Mouse (Mus musculus): Measurements from ENCODE around the gene Fibcd1. TPM values are rescaled to one million over a fixed set of nuclear protein-coding genes. Genes with fewer than 3 reads are reported as not detected.

The Fibcd1 gene
- total RNA-seq, 2 experiments from 2014 or later: not detected

- no peak for ATAC-seq (replicated peaks; ENCODE audit: poor library complexity, severe bottlenecking)
Observed at GRCm38 (mm10) chr2:31814699-31815098, 31.1 kb downstream of the Fibcd1 start.

GRCm38 (mm10) chr2:31813641-31814040, 32.2 kb downstream of the Fibcd1 start:
- ATAC-seq (replicated peaks; ENCODE audit: poor library complexity, severe bottlenecking): no peak

DNA sequence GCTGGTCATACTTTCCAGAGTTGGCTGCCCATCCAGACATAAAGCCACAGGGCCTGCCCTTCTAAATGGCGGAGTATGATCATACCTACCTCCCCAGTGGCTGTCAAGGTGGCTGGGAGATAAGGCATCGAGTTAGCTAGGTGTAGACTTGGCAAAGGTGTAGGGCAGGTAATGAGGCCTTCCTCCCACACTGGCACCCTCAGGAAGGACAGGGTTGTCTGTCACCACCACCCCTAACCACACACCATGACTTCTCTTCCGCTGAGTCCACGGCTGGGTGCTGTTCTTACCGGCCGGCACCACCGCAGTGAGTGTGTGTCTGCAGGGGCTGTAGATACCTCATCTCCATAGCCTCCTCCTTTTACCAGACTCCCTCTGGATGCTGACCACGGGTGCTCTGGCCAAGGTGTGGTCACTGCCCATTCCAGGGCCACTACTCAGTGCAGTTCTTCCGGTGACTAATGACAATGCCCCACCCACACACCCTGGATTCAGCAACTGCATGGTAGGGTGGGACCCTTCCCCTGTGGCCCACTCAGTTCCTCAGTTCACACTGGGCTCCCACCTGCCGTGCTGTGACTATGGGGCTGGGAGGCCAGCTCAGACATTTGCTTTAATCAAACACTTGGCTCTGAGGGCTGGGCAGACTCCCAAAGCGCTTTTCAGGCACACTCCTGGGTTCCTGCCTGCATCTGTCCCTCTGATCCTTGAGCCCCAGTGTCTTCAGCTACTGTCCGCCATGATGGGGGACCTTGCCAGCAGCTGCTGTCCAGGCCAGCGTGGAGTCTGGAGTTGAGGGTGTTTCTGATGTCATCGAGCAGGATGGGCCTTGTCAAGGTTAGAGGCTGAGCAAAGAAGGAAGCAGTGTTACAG, 34.5 kb downstream of the Fibcd1 start:
- no peak for ATAC-seq (replicated peaks; ENCODE audit: poor library complexity, severe bottlenecking)

DNA sequence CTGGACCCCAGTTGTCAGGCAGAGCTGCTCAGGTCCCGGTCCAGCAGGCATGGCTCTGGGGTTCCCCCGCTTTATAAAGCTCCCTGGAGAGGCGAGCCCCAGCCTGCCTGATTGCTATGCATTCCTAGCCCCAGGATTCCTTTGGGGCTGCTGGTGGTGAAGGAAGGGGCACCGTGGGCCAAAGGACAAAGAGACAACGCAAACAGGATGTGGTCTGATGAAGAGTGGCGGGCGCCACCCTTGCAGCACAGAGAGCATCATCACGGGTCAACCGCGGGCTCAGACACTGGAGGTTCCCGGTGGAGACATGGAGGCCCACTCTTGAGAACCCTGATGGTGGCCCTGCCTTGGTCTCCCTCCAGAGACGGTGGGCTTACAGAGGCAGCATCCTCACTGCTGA, 35.4 kb downstream of the Fibcd1 start, which contains the start of gene Qrfp:
Qrfp (minus strand) TSS at position 137 of the 400 bp plus-strand sequence.
- peak; percentile 40 for ATAC-seq (replicated peaks; ENCODE audit: poor library complexity, severe bottlenecking)

- no peak for ATAC-seq (replicated peaks; ENCODE audit: poor library complexity, severe bottlenecking)
Observed at GRCm38 (mm10) chr2:31809358-31809740, 36.5 kb downstream of the Fibcd1 start.

GRCm38 (mm10) chr2:31808410-31809357, 37.1 kb downstream of the Fibcd1 start:
- no peak for ATAC-seq (replicated peaks; ENCODE audit: poor library complexity, severe bottlenecking)

DNA sequence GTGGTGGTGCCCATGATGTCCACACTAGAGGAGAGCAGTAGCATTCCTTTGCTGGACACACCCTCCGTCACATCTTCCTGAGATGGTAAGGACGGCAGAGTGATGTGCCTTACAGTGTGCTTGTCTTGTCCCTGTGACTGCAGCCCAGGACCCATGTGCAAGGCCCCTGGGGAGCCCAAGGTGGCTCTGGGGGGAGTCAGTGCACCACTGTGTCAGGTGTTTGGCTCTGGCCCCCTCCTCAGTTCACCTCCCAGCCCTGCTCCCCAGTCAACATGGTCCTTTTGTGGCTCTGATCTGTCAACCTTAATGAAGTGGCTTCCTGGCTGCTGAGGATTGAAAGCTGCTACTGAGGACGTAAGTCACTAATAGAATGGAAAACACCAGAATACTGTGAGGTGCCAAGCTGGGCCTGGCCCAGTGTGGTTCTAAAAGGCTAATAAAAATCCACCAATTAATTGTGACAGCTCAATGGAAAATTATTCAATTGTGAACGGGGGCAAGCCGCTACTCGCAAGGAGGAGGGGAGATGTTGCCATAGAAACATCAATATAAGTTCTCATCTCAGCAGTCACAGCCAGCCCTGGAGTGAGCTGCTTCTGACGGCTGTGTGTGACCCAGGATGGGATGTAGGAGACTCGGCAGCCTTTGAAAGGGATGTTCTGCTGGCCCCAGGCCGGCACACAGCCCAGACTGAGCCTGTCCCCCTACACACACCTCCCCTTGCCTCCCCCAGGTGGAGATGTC, 39.0 kb downstream of the Fibcd1 start:
- ATAC-seq (replicated peaks; ENCODE audit: poor library complexity, severe bottlenecking): no peak

DNA sequence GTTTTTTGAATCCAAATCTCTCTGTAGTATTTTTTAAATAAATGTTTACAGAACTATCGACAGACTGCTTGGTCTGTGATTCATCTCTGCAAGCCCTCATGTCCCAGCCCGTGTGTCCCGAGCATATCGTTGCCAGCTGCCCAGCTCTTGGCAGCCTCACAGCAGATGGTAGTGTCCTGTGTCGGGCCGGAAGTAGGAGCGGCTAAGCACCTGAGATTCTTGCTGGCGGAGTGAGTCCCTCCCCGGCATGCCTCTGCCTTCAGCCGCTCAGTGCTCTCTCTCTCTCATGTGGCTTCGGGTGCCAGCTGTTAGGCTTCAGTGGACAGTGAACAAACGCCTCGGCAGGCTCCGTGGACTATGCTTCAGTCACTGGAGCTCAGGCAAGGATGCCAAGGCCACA, 42.3 kb downstream of the Fibcd1 start:
- ATAC-seq (replicated peaks; ENCODE audit: poor library complexity, severe bottlenecking): no peak

DNA sequence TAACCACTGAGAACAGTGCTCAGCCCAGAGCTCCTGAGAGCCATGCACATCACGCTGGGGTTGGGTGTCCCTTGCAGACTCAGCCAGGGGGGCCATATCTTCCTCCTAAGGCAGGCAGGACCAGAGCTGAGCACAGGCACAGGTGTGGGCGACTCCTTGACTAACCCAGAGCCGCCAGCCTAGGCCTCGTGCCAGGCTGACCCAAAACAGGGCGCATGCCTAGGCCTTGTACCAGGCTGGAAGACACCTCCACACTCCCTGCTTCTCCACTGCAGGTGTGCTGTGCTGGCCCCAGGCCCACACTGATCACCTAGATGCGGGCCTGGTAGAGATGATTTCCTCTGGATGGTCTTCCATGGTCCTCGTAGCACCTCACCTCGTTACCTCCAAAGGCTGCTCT, 43.0 kb downstream of the Fibcd1 start:
- no peak for ATAC-seq (replicated peaks; ENCODE audit: poor library complexity, severe bottlenecking)

GRCm38 (mm10) chr2:31801416-31801815, 44.4 kb downstream of the Fibcd1 start:
- no peak for ATAC-seq (replicated peaks; ENCODE audit: poor library complexity, severe bottlenecking)

- no peak for ATAC-seq (replicated peaks; ENCODE audit: poor library complexity, severe bottlenecking)
Observed at GRCm38 (mm10) chr2:31796943-31797342, 48.9 kb downstream of the Fibcd1 start.

DNA sequence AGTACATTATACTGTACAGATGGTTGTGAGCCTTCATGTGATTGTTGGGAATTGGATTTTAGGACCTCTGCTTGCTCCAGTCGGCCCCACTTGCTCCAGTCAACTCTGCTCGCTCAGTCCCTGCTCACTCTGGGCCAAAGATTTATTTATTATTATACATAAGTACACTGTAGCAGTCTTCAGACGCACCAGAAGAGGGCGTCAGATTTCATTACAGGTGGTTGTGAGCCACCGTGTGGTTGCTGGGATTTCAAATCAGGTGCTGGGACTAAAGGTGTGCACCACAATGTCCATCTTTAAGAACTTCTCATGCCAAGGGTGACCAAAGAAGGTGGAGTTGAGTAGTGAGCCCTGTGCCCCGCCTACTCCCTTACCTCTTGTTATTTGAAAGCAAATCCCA, 53.2 kb downstream of the Fibcd1 start:
- ATAC-seq (replicated peaks; ENCODE audit: poor library complexity, severe bottlenecking): no peak

DNA sequence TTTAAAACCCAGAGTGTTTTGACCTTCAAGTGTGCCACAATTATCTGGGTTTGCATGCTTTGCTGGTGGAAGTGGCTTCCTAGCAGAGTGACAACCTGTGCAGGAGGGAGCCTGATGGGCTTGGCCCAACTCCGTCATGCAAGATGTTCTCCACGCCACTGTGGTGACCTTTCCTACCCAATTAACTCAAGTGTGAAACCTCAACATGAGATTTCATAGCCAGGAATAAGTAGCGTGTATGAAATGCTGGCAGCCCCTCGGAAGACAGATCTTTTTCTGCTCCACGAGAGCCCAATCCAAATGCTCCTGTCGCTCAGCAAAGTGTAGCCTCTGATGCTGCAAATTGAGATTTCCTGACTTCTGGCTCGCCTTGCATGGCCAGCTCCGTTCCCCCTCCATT, 54.5 kb downstream of the Fibcd1 start:
- ATAC-seq (replicated peaks; ENCODE audit: poor library complexity, severe bottlenecking): no peak

DNA sequence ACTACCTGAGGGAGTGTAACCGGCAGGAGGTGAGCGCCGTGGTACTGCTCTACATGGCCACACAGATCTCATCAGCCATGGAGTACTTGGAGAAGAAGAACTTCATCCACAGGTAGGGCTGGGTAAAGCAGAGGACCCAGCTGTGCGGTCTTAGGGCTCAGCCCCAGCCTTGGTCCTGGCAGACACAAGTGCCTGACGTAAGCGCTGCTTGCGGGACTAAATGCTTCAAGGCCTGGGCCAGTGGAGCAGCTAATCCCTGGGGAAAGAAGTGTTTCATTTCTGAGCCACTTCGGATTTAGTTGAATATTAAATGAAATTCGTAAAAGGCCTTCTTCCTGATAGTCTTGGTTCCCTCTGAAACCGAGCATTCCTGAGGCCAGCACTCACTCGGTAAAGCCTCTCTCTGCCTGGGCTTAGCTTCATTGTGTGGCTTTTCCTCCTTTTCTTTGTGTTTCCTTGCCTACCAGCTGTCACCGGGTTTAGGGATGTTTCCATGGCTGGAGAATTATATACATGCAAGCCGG, 55.0 kb downstream of the Fibcd1 start:
- ATAC-seq (replicated peaks; ENCODE audit: poor library complexity, severe bottlenecking): no peak

DNA sequence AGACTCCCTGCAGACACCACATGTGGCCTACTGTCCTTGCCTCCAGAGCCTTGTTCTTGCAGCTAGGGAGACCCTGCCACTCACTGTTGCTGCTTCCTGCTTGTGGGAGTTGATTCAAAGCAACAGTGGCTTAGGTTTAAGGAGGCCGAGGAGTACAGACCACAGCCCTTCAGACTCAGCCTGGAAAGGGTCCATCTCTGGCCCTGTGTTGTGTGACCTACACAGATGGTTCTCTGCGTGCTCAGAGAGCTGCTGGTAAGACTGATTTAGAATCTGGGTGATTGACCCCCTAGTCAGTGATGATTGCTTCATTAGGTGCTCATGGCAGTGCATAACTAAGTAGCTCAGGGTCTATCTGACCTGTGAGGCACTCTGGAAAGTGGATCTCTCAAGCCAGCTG, 56.6 kb downstream of the Fibcd1 start:
- ATAC-seq (replicated peaks; ENCODE audit: poor library complexity, severe bottlenecking): no peak

DNA sequence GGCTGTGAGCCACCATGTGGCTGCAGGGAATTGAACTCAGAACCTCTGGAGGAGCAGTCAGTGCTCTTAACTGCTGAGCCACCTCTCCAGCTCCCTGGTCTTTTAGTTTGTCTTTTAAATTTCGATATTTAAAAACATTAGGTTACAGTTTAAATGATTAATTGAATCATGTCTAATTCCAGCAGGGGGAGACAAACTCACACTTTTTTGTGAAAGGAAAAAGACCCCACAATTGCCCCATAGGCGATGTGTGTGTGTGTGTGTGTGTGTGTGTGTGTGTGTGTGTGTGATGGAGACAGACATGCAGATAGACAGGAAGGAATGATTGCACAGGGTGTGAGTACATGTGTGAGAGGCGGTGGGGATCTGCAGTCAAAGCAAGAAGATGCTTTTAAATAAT, 57.6 kb downstream of the Fibcd1 start:
- ATAC-seq (replicated peaks; ENCODE audit: poor library complexity, severe bottlenecking): no peak

DNA sequence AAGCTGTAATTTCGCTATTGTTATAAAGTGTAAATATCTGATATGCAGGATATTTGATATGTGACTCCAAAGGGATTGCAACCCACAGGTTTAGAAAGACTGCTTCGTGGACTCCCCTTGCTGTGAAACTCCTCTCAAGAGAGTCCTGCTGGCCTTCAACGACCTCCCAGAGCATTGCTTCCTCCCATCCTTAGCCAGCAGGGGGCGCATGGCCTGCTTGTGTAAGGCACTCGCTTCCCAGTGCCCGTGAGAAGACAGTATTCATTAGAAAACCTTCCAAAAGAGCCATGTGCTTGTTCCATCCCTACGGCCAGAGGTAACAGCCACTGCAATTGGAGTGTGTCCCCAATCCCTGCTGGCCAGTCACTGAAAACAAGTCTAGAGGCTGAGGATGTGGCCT, 58.8 kb downstream of the Fibcd1 start:
- ATAC-seq (replicated peaks; ENCODE audit: poor library complexity, severe bottlenecking): peak; percentile 53

- peak; percentile 79 for ATAC-seq (replicated peaks; ENCODE audit: poor library complexity, severe bottlenecking)
Observed at GRCm38 (mm10) chr2:31785074-31785473, 60.7 kb downstream of the Fibcd1 start.

- no peak for ATAC-seq (replicated peaks; ENCODE audit: poor library complexity, severe bottlenecking)
Observed at GRCm38 (mm10) chr2:31782958-31783602, 62.7 kb downstream of the Fibcd1 start.

DNA sequence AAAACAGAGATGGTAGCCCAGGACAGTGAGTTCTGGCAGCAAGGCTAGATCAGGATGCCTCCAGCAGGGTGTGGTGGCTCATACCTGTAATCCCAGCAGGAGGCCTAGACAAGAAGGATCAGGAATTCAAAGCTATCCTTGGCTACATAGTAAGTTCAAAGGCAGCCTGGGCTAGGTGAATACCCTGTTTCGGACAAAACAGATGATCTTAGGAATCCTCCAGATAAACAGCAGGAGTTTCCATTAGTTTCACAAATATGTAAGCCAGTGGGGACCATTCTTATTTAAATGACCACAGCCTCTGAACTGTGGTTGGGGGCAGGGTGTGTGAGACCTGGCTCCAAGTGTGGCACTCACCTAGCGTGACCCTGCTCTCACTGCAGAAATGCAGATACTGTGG, 66.5 kb downstream of the Fibcd1 start:
- no peak for ATAC-seq (replicated peaks; ENCODE audit: poor library complexity, severe bottlenecking)
